Mouse (Mus musculus): ENCODE measurements at regions not wholly inside any gene's neighbourhood (a gene's known extent, or its start where the extent isn't known, plus 50 kb on each side); places are given as distances from the start of the nearest gene placed in this dataset.
A peak's percentile ranks its signal among the peaks of the same experiment; 100 is the strongest.

GRCm38 (mm10) chr19:56169133-56169997 is 117.6 kb upstream of the Habp2 start:
- Histone ChIP-seq H3K36me3 (ENCODE audit: control insufficient read depth, insufficient read depth, low read length, poor library complexity, severe bottlenecking) (no peaks in the 10 kb centered on the region), H3K27me3 (ENCODE audit: control insufficient read depth, insufficient read depth, low read length, poor library complexity, severe bottlenecking) (no peaks in the 10 kb centered on the region; the same call in 1 of the 2 replicates)
- DNase-seq (ENCODE audit: low read depth, low spot score) = no peak

- peak; percentile 15 for DNase-seq (ENCODE audit: low read depth, low spot score)
- H3K36me3 ChIP-seq (ENCODE audit: control insufficient read depth, insufficient read depth, low read length, poor library complexity, severe bottlenecking) = no peaks in the 10 kb centered on the region
- no peaks in the 10 kb centered on the region; the same call in 1 of the 2 replicates for H3K27me3 ChIP-seq (ENCODE audit: control insufficient read depth, insufficient read depth, low read length, poor library complexity, severe bottlenecking)
Measured at GRCm38 (mm10) chr19:56169998-56170274, 117.0 kb upstream of the Habp2 start.

GRCm38 (mm10) chr19:56172454-56172853 is 114.5 kb upstream of the Habp2 start:
- no peaks in the 10 kb centered on the region; the same call in 1 of the 2 replicates for H3K27me3 ChIP-seq (ENCODE audit: control insufficient read depth, insufficient read depth, low read length, poor library complexity, severe bottlenecking)
- no peaks in the 10 kb centered on the region for H3K36me3 ChIP-seq (ENCODE audit: control insufficient read depth, insufficient read depth, low read length, poor library complexity, severe bottlenecking)
- no peak for DNase-seq (ENCODE audit: low read depth, low spot score)

- Histone ChIP-seq H3K36me3 (ENCODE audit: control insufficient read depth, insufficient read depth, low read length, poor library complexity, severe bottlenecking) (no peaks in the 10 kb centered on the region), H3K27me3 (ENCODE audit: control insufficient read depth, insufficient read depth, low read length, poor library complexity, severe bottlenecking) (no peaks in the 10 kb centered on the region; the same call in 1 of the 2 replicates)
- no peak for DNase-seq (ENCODE audit: low read depth, low spot score)
Measured at GRCm38 (mm10) chr19:56176059-56176458, 110.9 kb upstream of the Habp2 start.

- no peak for DNase-seq (ENCODE audit: low read depth, low spot score)
- H3K27me3 ChIP-seq (ENCODE audit: control insufficient read depth, insufficient read depth, low read length, poor library complexity, severe bottlenecking) = no peaks in the 10 kb centered on the region; the same call in 1 of the 2 replicates
- no peaks in the 10 kb centered on the region for H3K36me3 ChIP-seq (ENCODE audit: control insufficient read depth, insufficient read depth, low read length, poor library complexity, severe bottlenecking)
Measured at GRCm38 (mm10) chr19:56177231-56177745, 109.6 kb upstream of the Habp2 start.

GRCm38 (mm10) chr19:56185756-56186155 is 101.2 kb upstream of the Habp2 start:
- Histone ChIP-seq H3K27me3 (ENCODE audit: control insufficient read depth, insufficient read depth, low read length, poor library complexity, severe bottlenecking) (no peaks in the 10 kb centered on the region), H3K36me3 (ENCODE audit: control insufficient read depth, insufficient read depth, low read length, poor library complexity, severe bottlenecking) (no peaks in the 10 kb centered on the region)
- no peak for DNase-seq (ENCODE audit: low read depth, low spot score)

GRCm38 (mm10) chr19:56189185-56189584 is 97.8 kb upstream of the Habp2 start:
- DNase-seq (ENCODE audit: low read depth, low spot score) = no peak
- Histone ChIP-seq H3K27me3 (ENCODE audit: control insufficient read depth, insufficient read depth, low read length, poor library complexity, severe bottlenecking) (no peaks in the 10 kb centered on the region), H3K36me3 (ENCODE audit: control insufficient read depth, insufficient read depth, low read length, poor library complexity, severe bottlenecking) (no peaks in the 10 kb centered on the region)

GRCm38 (mm10) chr19:56190222-56190621 is 96.7 kb upstream of the Habp2 start:
- Histone ChIP-seq H3K36me3 (ENCODE audit: control insufficient read depth, insufficient read depth, low read length, poor library complexity, severe bottlenecking) (no peaks in the 10 kb centered on the region), H3K27me3 (ENCODE audit: control insufficient read depth, insufficient read depth, low read length, poor library complexity, severe bottlenecking) (no peaks in the 10 kb centered on the region)
- no peak for DNase-seq (ENCODE audit: low read depth, low spot score)

GRCm38 (mm10) chr19:56198474-56199236 is 88.3 kb upstream of the Habp2 start:
- H3K36me3 ChIP-seq (ENCODE audit: control insufficient read depth, insufficient read depth, low read length, poor library complexity, severe bottlenecking) = no peaks in the 10 kb centered on the region
- DNase-seq (ENCODE audit: low read depth, low spot score) = no peak
- H3K27me3 ChIP-seq (ENCODE audit: control insufficient read depth, insufficient read depth, low read length, poor library complexity, severe bottlenecking) = no peaks in the 10 kb centered on the region

- Histone ChIP-seq H3K27me3 (ENCODE audit: control insufficient read depth, insufficient read depth, low read length, poor library complexity, severe bottlenecking) (no peaks in the 10 kb centered on the region), H3K36me3 (ENCODE audit: control insufficient read depth, insufficient read depth, low read length, poor library complexity, severe bottlenecking) (no peaks in the 10 kb centered on the region)
- DNase-seq (ENCODE audit: low read depth, low spot score) = no peak
Measured at GRCm38 (mm10) chr19:56199401-56200150, 87.4 kb upstream of the Habp2 start.

- H3K36me3 ChIP-seq (ENCODE audit: control insufficient read depth, insufficient read depth, low read length, poor library complexity, severe bottlenecking) = no peaks in the 10 kb centered on the region
- DNase-seq (ENCODE audit: low read depth, low spot score) = peak; percentile 65
- H3K27me3 ChIP-seq (ENCODE audit: control insufficient read depth, insufficient read depth, low read length, poor library complexity, severe bottlenecking) = no peaks in the 10 kb centered on the region
Measured at GRCm38 (mm10) chr19:56201007-56201682, 85.8 kb upstream of the Habp2 start.

- H3K27me3 ChIP-seq (ENCODE audit: control insufficient read depth, insufficient read depth, low read length, poor library complexity, severe bottlenecking) = no peaks in the 10 kb centered on the region
- peak; percentile 57 for DNase-seq (ENCODE audit: low read depth, low spot score)
- no peaks in the 10 kb centered on the region for H3K36me3 ChIP-seq (ENCODE audit: control insufficient read depth, insufficient read depth, low read length, poor library complexity, severe bottlenecking)
Measured at GRCm38 (mm10) chr19:56201738-56202480, 85.0 kb upstream of the Habp2 start.

GRCm38 (mm10) chr19:56202481-56203130 is 84.3 kb upstream of the Habp2 start:
- no peaks in the 10 kb centered on the region for H3K36me3 ChIP-seq (ENCODE audit: control insufficient read depth, insufficient read depth, low read length, poor library complexity, severe bottlenecking)
- H3K27me3 ChIP-seq (ENCODE audit: control insufficient read depth, insufficient read depth, low read length, poor library complexity, severe bottlenecking) = no peaks in the 10 kb centered on the region
- DNase-seq (ENCODE audit: low read depth, low spot score) = no peak
